Mouse (Mus musculus) heart, adult 2 months (tissue): ENCODE measurements around the gene Stx2. TPM values are rescaled to one million over a fixed set of nuclear protein-coding genes. Genes with fewer than 3 reads are reported as not detected.

Experiments used
- DNase-seq, 2 experiments: peaks; one replicate each; pipeline ENCODE4 v3.0.0; 2021
- H3K27ac ChIP-seq: fragments of 200-600 bp; 2 replicates; pipeline ENCODE4 v1.8.1; 2022
- H3K27me3 ChIP-seq: fragments of 200-500 bp; 2 replicates; pipeline ENCODE4 v1.6.1; 2012; ENCODE audit warnings: mild to moderate bottlenecking, low read length, inconsistent platforms, mixed read lengths; ENCODE audit not compliant: control insufficient read depth, insufficient read depth
- H3K36me3 ChIP-seq: fragments of 200-500 bp; 2 replicates; pipeline ENCODE4 v1.6.1; 2012; ENCODE audit warnings: low read length, inconsistent platforms; ENCODE audit not compliant: control insufficient read depth, insufficient read depth
- H3K4me1 ChIP-seq: fragments of 200-500 bp; 2 replicates; pipeline ENCODE4 v1.6.1; 2011; ENCODE audit warnings: low read length; ENCODE audit not compliant: control insufficient read depth, insufficient read depth
- H3K4me3 ChIP-seq: fragments of 200-600 bp; 2 replicates; pipeline ENCODE4 v1.8.1; 2022
- H3K79me2 ChIP-seq: fragments of 200-500 bp; replicated peaks from 2 replicates; pipeline ENCODE4 v1.6.1; 2012; ENCODE audit warnings: mild to moderate bottlenecking, inconsistent platforms, low read length, moderate library complexity, mixed read lengths; ENCODE audit not compliant: control insufficient read depth, insufficient read depth
- H3K9ac ChIP-seq: fragments of 200-500 bp; 2 replicates; pipeline ENCODE4 v1.6.1; 2012; ENCODE audit warnings: low read depth, mild to moderate bottlenecking, control low read depth, inconsistent platforms, low read length, mixed read lengths
- CTCF ChIP-seq: fragments of 200-600 bp; IDR thresholded peaks from 2 replicates; pipeline ENCODE4 v1.8.1; 2022; ENCODE audit warnings: antibody characterized with exemption, mild to moderate bottlenecking, moderate library complexity
- EP300 ChIP-seq: fragments of 200-500 bp; IDR thresholded peaks from 2 replicates; pipeline ENCODE4 v1.6.1; 2011; ENCODE audit warnings: low read depth, low read length, control low read depth; ENCODE audit not compliant: insufficient read depth
- POLR2A ChIP-seq: fragments of 200-500 bp; IDR thresholded peaks from 2 replicates; pipeline ENCODE4 v1.6.1; 2011; ENCODE audit warnings: mild to moderate bottlenecking, low read depth, low read length, control low read depth; ENCODE audit not compliant: insufficient read depth
- WGBS: fragments of 180-500 bp; shearing (Covaris S2); methylation state at CpG from one replicate; pipeline ENCODE4 v1.1.7; 2018; 5-methylcytosine and 5-hydroxymethylcytosine counted together
- intact Hi-C: fragments of 180-260 bp; cut with DNase I; formaldehyde crosslinking; loops from one replicate; pipeline ENCODE4 v1.15.1; 2025
- polyA plus RNA-seq: library from polyadenylated mRNA; depleted of rRNA; stranded (reverse); fragments of >200 nt; gene quantifications from 2 replicates; pipeline ENCODE4 v1.2.3, GENCODE M21; 2012
- total RNA-seq, 2 experiments: library from RNA; stranded (reverse); gene quantifications; 2 replicates each; pipeline ENCODE4 v1.2.3; 2021

Gene Stx2
- total and polyA plus RNA-seq, 3 experiments: 12.0 to 17.1 (median 14.2) TPM

DNA sequence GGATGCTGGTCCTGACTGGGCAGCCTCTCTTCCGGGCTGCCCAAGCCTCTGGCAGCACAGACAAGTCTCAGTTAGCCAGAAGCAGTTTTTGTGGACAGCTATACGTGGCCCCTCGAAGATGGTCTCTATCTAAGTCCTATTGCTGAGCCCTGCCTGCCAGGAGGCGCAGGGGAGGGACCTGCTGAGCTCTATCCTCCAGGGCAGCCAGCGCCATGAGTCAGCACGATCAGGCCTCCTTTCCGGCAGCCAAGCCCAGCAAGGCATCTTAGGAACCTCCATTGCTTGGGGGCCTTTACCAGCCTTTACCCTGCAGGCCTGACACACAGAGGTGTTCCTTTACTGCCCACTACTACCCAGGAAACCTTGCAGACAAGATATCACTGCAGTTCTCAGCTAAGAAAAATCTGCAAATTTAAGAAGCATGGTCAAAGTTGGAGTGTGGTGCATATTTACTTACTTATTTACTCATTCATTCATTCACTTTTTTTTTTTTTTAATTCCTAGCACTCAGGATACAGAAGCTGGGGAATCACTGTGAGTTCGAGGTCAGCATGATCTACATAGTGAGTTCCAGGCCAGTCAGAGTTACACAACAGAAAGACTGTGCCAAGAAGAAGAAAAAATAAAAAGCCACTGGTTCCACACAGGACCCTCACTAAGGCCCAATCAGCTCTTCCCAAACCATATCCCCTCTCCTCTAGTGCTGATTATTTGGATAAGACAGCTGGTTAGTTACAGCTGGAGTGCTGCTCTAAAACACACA lies 7.5 kb downstream of the Stx2 start:
- TF ChIP-seq CTCF: no peak
- TF ChIP-seq POLR2A: no peak
- no peak for TF ChIP-seq EP300
- Histone ChIP-seq H3K79me2 (no peaks in the 10 kb centered on the region), H3K4me3 (no peak overlapping the region), H3K36me3 (no peaks in the 10 kb centered on the region), H3K9ac (no peak overlapping the region), H3K27ac (no peak overlapping the region), H3K27me3 (no peaks in the 10 kb centered on the region), H3K4me1 (peaks cover 12% of the 10 kb centered on the region)
- WGBS: 35% methylated on average over 8 of the region's 8 CpGs
- intact Hi-C loops: no loop called here
- peak; percentile 46 for DNase-seq

DNA sequence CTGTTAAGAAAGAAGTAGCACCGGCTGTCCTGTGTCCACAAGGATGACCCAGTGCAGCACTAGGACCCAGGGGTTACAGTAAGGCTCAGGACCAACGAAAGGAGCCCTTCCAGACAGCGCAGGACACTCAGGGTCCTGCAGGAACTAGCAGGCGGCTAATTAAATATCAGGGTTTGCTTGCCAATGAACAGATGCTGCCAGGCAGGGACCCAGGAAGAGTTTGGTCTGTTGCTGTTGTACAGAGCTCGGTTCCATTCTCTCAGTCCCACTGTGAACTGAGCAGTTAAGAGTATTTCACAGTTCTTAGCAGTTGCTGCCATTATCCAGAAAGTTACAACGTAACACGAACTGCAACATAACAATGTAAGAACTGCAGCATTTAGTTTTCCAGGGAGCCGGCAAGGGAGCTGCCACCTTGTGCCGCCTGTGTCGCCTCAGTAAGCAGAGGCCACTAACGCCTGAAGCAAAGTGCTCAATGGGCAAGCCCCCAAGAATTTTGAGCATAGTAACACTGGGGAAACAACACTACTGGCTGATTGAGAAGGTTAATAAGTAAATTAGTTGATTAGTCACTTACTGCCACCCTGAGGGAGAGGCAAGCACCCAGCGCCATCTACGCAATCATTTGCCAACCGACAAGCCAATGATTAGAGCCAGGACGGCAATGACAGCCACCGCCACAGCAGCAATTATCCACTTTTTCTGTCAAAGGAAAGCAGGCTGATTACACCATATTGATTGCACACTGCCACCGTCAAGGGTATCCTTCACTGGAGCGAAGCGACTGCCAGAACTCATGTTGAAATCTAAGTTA lies 21.0 kb downstream of the Stx2 start:
- TF ChIP-seq POLR2A (no peak), EP300 (no peak), CTCF (no peak)
- H3K9ac ChIP-seq: no peak overlapping the region
- no peak for DNase-seq
- intact Hi-C loops: no loop called here
- H3K27me3 ChIP-seq: no peaks in the 10 kb centered on the region
- H3K79me2 ChIP-seq: no peaks in the 10 kb centered on the region
- no peak overlapping the region for H3K4me3 ChIP-seq
- H3K27ac ChIP-seq: no peak overlapping the region
- 90% methylated on average over 19 of the region's 19 CpGs for WGBS
- no peaks in the 10 kb centered on the region for H3K36me3 ChIP-seq
- H3K4me1 ChIP-seq: no peaks in the 10 kb centered on the region

DNA sequence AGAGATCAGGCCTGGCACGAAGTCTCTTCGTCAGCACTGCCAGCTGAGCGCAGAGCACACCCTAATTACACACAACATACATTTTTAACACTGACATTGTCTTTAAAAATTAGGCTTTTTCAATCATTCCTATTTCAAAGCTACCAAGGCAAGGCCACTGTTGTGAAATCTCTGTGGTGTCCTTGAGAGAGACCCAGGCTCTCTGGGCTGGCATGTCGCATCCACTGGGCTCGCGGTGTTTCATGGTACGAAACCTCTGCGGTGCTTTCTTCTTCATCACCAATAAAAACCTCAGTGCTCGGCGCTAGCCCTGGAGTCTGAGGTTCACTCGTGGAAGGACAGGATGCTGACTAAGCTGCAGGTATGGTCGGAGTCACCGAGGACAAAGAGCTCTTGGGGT lies 22.4 kb downstream of the Stx2 start:
- no peak overlapping the region for H3K4me3 ChIP-seq
- no peak for DNase-seq
- H3K4me1 ChIP-seq: no peaks in the 10 kb centered on the region; the same call in 1 of the 2 replicates
- TF ChIP-seq CTCF (no peak), EP300 (no peak)
- H3K79me2 ChIP-seq: no peaks in the 10 kb centered on the region
- intact Hi-C loops: no loop called here
- H3K9ac ChIP-seq: no peak overlapping the region
- no peaks in the 10 kb centered on the region for H3K27me3 ChIP-seq
- no peak overlapping the region for H3K27ac ChIP-seq
- no peaks in the 10 kb centered on the region for H3K36me3 ChIP-seq
- WGBS: 96% methylated on average over 13 of the region's 13 CpGs

DNA sequence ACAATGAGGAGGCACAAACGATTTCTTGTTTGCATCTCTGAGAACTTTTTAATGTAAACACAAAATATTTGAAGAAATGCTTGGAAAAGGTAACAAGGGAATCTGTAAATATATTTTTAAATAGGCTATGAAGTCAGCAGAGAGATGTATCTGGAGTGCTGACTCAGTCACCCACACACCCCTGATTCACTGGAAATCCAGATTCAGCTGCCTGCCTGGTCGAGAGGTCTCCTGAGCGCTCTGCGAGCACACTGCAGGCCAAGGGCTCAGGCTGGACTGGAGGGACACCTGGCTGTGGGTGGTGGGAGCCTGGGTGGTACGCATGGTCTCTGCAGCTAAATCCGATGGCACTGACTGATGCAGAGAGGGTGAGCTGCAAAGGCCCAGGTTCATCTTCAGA lies 23.8 kb downstream of the Stx2 start:
- no peaks in the 10 kb centered on the region for H3K27me3 ChIP-seq
- intact Hi-C loops: no loop called here
- TF ChIP-seq EP300 (no peak), POLR2A (no peak), CTCF (no peak)
- H3K79me2 ChIP-seq: no peaks in the 10 kb centered on the region
- H3K4me1 ChIP-seq: no peaks in the 10 kb centered on the region; the same call in 1 of the 2 replicates
- DNase-seq: no peak
- 94% methylated on average over 6 of the region's 6 CpGs for WGBS
- no peak overlapping the region for H3K27ac ChIP-seq
- no peaks in the 10 kb centered on the region for H3K36me3 ChIP-seq
- H3K4me3 ChIP-seq: no peak overlapping the region
- H3K9ac ChIP-seq: no peak overlapping the region

DNA sequence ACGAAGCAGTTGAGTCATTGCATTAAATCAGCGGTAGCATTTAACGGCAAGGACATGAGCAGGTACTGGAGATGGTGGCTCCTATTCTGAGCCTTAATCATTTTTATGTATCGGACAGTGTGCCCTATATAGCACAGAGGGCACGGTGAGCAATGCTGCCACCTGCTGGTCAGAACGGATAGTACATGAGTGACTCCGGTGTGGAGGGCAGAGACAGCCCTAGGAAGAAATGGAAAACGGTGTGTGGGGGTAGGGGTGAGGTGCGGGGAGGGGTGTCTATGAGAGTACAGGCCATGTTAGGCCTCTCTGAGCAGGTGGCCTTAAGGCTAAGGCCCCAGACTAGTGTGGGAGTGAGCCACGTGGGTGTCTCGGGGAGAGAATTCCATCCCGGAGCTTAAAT lies 26.8 kb downstream of the Stx2 start:
- TF ChIP-seq EP300 (no peak), CTCF (peak; percentile 81)
- no peaks in the 10 kb centered on the region; the same call in 1 of the 2 replicates for H3K4me1 ChIP-seq
- peak; percentile 36 to 80 for DNase-seq
- WGBS: 27% methylated on average over 12 of the region's 12 CpGs
- no peaks in the 10 kb centered on the region for H3K27me3 ChIP-seq
- no peak overlapping the region for H3K27ac ChIP-seq
- H3K36me3 ChIP-seq: no peaks in the 10 kb centered on the region
- H3K79me2 ChIP-seq: no peaks in the 10 kb centered on the region
- H3K4me3 ChIP-seq: no peak overlapping the region
- intact Hi-C loops: no loop called here
- no peak overlapping the region for H3K9ac ChIP-seq

DNA sequence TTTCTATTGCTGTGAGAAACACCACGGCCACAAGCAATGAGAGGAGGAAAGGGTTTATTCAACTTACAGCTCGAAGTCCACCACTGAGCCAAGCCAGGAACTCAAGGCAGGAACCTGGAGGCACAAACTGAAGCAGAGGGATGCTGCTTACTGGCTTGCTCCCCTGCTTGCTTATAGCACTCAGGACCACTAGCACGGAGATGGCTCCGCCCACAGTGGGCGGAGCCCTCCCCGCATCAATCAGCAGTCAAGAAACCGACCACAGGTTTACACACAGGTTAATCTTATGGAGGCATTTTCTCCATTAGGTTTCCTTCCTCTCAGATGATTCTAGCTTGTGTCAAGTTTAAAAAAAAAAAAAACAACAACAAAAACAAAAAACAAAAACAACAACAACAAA lies 27.5 kb downstream of the Stx2 start:
- no peak for TF ChIP-seq POLR2A
- no peak for TF ChIP-seq EP300
- TF ChIP-seq CTCF: no peak
- Histone ChIP-seq H3K4me1 (no peaks in the 10 kb centered on the region; the same call in 1 of the 2 replicates), H3K27me3 (no peaks in the 10 kb centered on the region), H3K36me3 (no peaks in the 10 kb centered on the region), H3K27ac (no peak overlapping the region), H3K9ac (no peak overlapping the region), H3K79me2 (no peaks in the 10 kb centered on the region), H3K4me3 (no peak overlapping the region)
- 70% methylated on average over 7 of the region's 7 CpGs for WGBS
- no peak for DNase-seq
- intact Hi-C loops: no loop called here
